Mouse (Mus musculus): ENCODE data around the gene Trim45. TPM values are rescaled to one million over a fixed set of nuclear protein-coding genes. Genes with fewer than 3 reads are reported as not detected.
A peak's percentile ranks its signal among the peaks of the same experiment; 100 is the strongest.

The Trim45 gene
- total RNA-seq (2012; rRNA removed) (3.4 and 4.4 TPM in 2 replicates), total RNA-seq (2014; rRNA removed) (2.2 and 2.7 TPM in 2 replicates), polyA plus RNA-seq (2012; ENCODE audit: insufficient read length, low read depth) (2.1 and 3.3 TPM in 2 replicates)

- no peaks in the 10 kb centered on the region for H3K9me3 ChIP-seq (replicated peaks; ENCODE audit: low read length)
- H3K9ac ChIP-seq (ENCODE audit: insufficient read depth, low read depth): peak within 1 kb of the TSS; percentile 72
- no peaks in the 10 kb centered on the region for H3K79me2 ChIP-seq (replicated peaks; ENCODE audit: control insufficient read depth, extremely low read depth, insufficient read depth, poor library complexity, severe bottlenecking)
- H3K4me1 ChIP-seq (ENCODE audit: control insufficient read depth in 1 of 2, insufficient read depth in 2 of 2): peaks cover 5 to 42% of the 10 kb centered on the region in 2 experiments
- dilution Hi-C loops (cut with MboI; ENCODE audit: extremely low pct_ligation_motif_present, extremely low pct_unique_long_range_greater_than_20kb, low sequenced_read_pairs) (no loop called here), in situ Hi-C loops (cut with MboI; ENCODE audit: low pct_ligation_motif_present, low pct_unique_long_range_greater_than_20kb, low sequenced_read_pairs) (loop anchor here (10.0 to 25.0 kb wide), 2 partner anchors 160 to 737 kb away; no protein-coding TSS in a partner anchor)
- H3K27me3 ChIP-seq (replicated peaks): no peaks in the 10 kb centered on the region
- peak; percentile 99 for DNase-seq (ENCODE audit: extremely low read depth)
- peak within 1 kb of the TSS; percentile 63 to 91 (median 71) for H3K4me3 ChIP-seq (replicated peaks in 1 of 3; ENCODE audit: low read depth in 2 of 3, low read length in 2 of 3, poor library complexity in 1 of 3)
- no peak within 1 kb of the TSS for H3K27ac ChIP-seq (ENCODE audit: insufficient read depth, low read depth)
- TF ChIP-seq ZKSCAN1 (IDR thresholded peaks at IDR 0.05; ENCODE audit: borderline replicate concordance, low read depth, low read length) (no peak), SMC3 (IDR thresholded peaks at IDR 0.05; ENCODE audit: low read depth, low read length) (no peak), RAD21 (IDR thresholded peaks at IDR 0.05; ENCODE audit: low read depth, low read length) (no peak), ELF1 (IDR thresholded peaks at IDR 0.05; ENCODE audit: low read depth, low read length) (peak; percentile 50), E2F4 (IDR thresholded peaks at IDR 0.05; ENCODE audit: insufficient replicate concordance, low read depth, low read length) (no peak), TCF12 (IDR thresholded peaks at IDR 0.05; ENCODE audit: low read depth, low read length) (peak; percentile 43; the same call in 1 of the 2 replicates), MAX (IDR thresholded peaks at IDR 0.05; ENCODE audit: low read length) (peak; percentile 53; the same call in 1 of the 2 replicates), USF2 (conservative IDR thresholded peaks at IDR 0.05; ENCODE audit: low read depth, low read length) (no peak), CHD1 (IDR thresholded peaks at IDR 0.05; ENCODE audit: low read depth, low read length) (no peak), ZC3H11A (IDR thresholded peaks at IDR 0.05; ENCODE audit: low read depth, low read length) (no peak), HCFC1 (IDR thresholded peaks at IDR 0.05; ENCODE audit: low read depth, low read length) (peak; percentile 97), ZNF384 (IDR thresholded peaks at IDR 0.05; ENCODE audit: low read depth, low read length) (0 out of 2 replicates have a peak, but pooled peaks have one; percentile 44), ZMIZ1 (IDR thresholded peaks at IDR 0.05; ENCODE audit: low read depth, low read length) (peak; percentile 65), EP300 (IDR thresholded peaks at IDR 0.05; ENCODE audit: low read length) (no peak; the same call in 1 of the 2 replicates), NELFE (IDR thresholded peaks at IDR 0.05; ENCODE audit: low read depth, low read length) (peak; percentile 44; the same call in 1 of the 2 replicates), MAFK (IDR thresholded peaks at IDR 0.05; ENCODE audit: insufficient replicate concordance, low read length) (no peak), CTCF (conservative IDR thresholded peaks at IDR 0.05 in 1 of 2, IDR thresholded peaks at IDR 0.05 in 1 of 2; ENCODE audit: low read depth in 2 of 2, low read length in 2 of 2) (no peak), MYC (IDR thresholded peaks at IDR 0.05; ENCODE audit: low read depth, low read length) (0 out of 2 replicates have a peak, but pooled peaks have one; percentile 69), ETS1 (conservative IDR thresholded peaks at IDR 0.05; ENCODE audit: low read depth, low read length) (0 out of 2 replicates have a peak, but pooled peaks have one; percentile 26), MXI1 (IDR thresholded peaks at IDR 0.05; ENCODE audit: low read depth, low read length) (no peak), MAZ (IDR thresholded peaks at IDR 0.05; ENCODE audit: low read depth, low read length) (no peak), SIN3A (IDR thresholded peaks at IDR 0.05; ENCODE audit: low read length) (peak; percentile 57), PAX5 (IDR thresholded peaks at IDR 0.05; ENCODE audit: low read length) (no peak), TBP (conservative IDR thresholded peaks at IDR 0.05; ENCODE audit: low read depth, low read length) (peak; percentile 45; the same call in 1 of the 2 replicates), GABPA (IDR thresholded peaks at IDR 0.05; ENCODE audit: insufficient replicate concordance, low read depth, low read length) (peak; percentile 56; the same call in 1 of the 2 replicates), MEF2A (IDR thresholded peaks at IDR 0.05; ENCODE audit: borderline replicate concordance, low read depth, low read length) (peak; percentile 58), UBTF (IDR thresholded peaks at IDR 0.05; ENCODE audit: low read depth, low read length) (no peak), USF1 (IDR thresholded peaks at IDR 0.05; ENCODE audit: low read depth, low read length) (no peak), POLR2AphosphoS2 (IDR thresholded peaks at IDR 0.05; ENCODE audit: low read depth, low read length) (no peak), BHLHE40 (IDR thresholded peaks at IDR 0.05; ENCODE audit: low read depth, low read length) (peak; percentile 61), JUND (conservative IDR thresholded peaks at IDR 0.05; ENCODE audit: low read depth, low read length) (0 out of 2 replicates have a peak, but pooled peaks have one; percentile 31), KAT2A (IDR thresholded peaks at IDR 0.05; ENCODE audit: insufficient replicate concordance, low read length) (peak; percentile 91; the same call in 1 of the 2 replicates), RCOR1 (conservative IDR thresholded peaks at IDR 0.05; ENCODE audit: low read depth, low read length) (no peak), JUN (IDR thresholded peaks at IDR 0.05; ENCODE audit: insufficient read depth, low read depth, low read length) (no peak; the same call in 1 of the 2 replicates), POLR2A (IDR thresholded peaks at IDR 0.05; ENCODE audit: low read depth, low read length) (peak; percentile 79), IRF4 (IDR thresholded peaks at IDR 0.05; ENCODE audit: low read depth, low read length) (peak; percentile 44), NRF1 (IDR thresholded peaks at IDR 0.05; ENCODE audit: low read depth, low read length) (peak; percentile 60), CHD2 (IDR thresholded peaks at IDR 0.05; ENCODE audit: low read length) (peak; percentile 93)
- peak within 1 kb of the TSS; percentile 91 for H3K4me2 ChIP-seq (ENCODE audit: insufficient read depth, low read depth, poor library complexity, severe bottlenecking)
- H3K36me3 ChIP-seq (replicated peaks in 1 of 2; ENCODE audit: control insufficient read depth in 1 of 2, insufficient read depth in 1 of 2, low read length in 1 of 2): peaks cover 0 to 14% of the 10 kb centered on the region in 2 experiments
Measured at GRCm38 (mm10) chr3:100921825-100922505, at the start of gene Trim45. TSS of gene Trim45 (plus strand) at chr3:100922202.
